Mouse (Mus musculus) spleen, adult 18-20 months (tissue): ENCODE results near the gene Ltbr.

Experiments
- DNase-seq, 2 experiments: peaks; one replicate each; pipeline ENCODE4 v3.0.0; 2022; ENCODE audit warnings: mixed read lengths in 2 of 2

Ltbr gene

GRCm38 (mm10) chr6:125313546-125314230 is at the start of gene Ltbr:
TSS of gene Ltbr (minus strand) at chr6:125313885.
- peak; percentile 36 to 57 for DNase-seq

- DNase-seq: no peak
Measured at GRCm38 (mm10) chr6:125363021-125363420, 49.3 kb upstream of the Ltbr start.

DNA sequence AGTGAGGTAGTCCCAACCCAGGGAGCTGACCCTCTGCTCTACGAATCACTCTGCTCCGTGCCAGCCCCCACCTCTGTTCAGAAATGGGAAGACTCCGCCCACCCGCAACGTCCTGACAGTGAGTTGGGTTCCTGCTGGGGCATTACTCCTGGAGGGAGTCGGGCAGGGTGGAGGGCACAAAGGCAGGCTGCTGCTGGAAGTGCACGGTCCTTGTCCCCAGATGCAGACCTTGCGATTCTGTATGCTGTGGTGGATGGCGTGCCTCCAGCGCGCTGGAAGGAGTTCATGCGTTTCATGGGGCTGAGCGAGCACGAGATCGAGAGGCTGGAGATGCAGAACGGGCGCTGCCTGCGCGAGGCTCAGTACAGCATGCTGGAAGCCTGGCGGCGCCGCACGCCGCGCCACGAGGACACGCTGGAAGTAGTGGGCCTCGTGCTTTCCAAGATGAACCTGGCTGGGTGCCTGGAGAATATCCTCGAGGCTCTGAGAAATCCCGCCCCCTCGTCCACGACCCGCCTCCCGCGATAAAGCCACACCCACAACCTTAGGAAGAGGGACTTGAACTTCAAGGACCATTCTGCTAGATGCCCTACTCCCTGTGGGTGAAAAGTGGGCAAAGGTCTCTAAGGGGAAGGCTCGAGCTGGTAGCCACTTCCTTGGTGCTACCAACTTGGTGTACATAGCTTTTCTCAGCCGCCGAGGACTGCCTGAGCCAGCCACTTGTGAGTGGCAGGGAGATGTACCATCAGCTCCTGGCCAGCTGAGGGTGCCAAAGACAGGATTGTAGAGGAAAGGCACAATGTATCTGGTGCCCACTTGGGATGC is 48.0 kb upstream of the Ltbr start:
- no peak for DNase-seq

- no peak for DNase-seq
Measured at GRCm38 (mm10) chr6:125360846-125361245, 47.2 kb upstream of the Ltbr start.

- no peak for DNase-seq
Measured at GRCm38 (mm10) chr6:125359999-125360398, 46.3 kb upstream of the Ltbr start.

DNA sequence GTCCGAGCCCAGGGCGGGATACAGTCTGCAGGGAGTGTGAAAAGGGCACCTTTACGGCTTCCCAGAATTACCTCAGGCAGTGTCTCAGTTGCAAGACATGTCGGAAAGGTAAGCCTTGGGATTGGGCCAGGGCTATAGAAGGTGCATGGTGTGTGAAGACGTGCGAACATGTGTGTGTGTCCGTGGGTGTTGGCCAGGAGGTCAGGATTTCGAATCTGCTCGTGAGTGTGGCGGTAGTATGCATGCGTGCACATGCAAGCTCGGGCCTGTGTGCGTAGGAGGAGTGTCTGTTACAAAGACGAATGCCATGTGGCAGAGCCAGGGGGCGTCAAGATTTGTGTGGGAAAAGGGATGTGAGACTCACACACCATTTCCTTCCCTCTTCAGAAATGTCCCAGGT is 43.6 kb upstream of the Ltbr start:
- no peak for DNase-seq

GRCm38 (mm10) chr6:125356264-125356663 is 42.6 kb upstream of the Ltbr start:
- no peak for DNase-seq

- no peak for DNase-seq
Measured at GRCm38 (mm10) chr6:125355197-125355741, 41.6 kb upstream of the Ltbr start.

- no peak for DNase-seq
Measured at GRCm38 (mm10) chr6:125354352-125355151, 40.9 kb upstream of the Ltbr start.

DNA sequence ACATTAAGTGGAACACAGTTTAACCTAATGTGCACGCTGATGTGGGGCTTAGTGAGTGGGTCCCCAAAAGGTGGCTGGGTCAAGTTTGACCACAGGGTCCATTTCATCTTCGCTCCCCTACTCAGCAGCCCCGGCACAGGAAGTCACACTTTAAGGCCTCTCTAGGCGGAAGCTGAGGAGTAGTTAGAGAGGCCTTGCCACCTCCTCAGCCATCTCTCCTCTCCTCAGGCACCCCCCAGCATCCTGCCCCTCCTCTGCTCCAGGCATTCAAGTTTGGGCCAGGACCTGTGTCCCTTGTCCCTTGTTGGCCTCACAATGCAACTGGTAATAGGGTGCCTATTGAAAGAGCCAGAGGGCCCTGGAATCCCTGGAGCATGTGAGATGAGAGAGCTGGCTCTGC is 40.0 kb upstream of the Ltbr start:
- no peak for DNase-seq

GRCm38 (mm10) chr6:125353221-125353620 is 39.5 kb upstream of the Ltbr start:
- no peak for DNase-seq

- no peak for DNase-seq
Measured at GRCm38 (mm10) chr6:125352811-125353210, 39.1 kb upstream of the Ltbr start.

DNA sequence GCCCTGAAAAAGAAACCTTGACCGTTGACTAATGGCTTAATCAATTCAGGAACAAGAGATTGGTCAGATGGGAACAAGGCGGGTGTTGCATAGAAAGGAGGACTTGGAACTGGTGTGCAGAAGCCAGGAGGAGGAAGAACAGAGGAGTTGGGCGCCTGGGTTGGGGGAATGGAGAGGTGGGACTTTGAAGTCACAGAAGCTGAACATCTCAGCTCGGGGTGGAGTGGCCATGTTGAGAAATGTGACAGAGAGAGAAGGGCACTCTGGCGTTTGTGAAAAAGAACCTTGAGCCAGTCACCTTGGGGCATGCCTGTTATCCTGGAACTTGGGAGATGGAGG is 38.3 kb upstream of the Ltbr start:
- DNase-seq: no peak

- no peak for DNase-seq
Measured at GRCm38 (mm10) chr6:125351368-125352045, 37.8 kb upstream of the Ltbr start.

GRCm38 (mm10) chr6:125350995-125351324 is 37.3 kb upstream of the Ltbr start:
- no peak for DNase-seq

DNA sequence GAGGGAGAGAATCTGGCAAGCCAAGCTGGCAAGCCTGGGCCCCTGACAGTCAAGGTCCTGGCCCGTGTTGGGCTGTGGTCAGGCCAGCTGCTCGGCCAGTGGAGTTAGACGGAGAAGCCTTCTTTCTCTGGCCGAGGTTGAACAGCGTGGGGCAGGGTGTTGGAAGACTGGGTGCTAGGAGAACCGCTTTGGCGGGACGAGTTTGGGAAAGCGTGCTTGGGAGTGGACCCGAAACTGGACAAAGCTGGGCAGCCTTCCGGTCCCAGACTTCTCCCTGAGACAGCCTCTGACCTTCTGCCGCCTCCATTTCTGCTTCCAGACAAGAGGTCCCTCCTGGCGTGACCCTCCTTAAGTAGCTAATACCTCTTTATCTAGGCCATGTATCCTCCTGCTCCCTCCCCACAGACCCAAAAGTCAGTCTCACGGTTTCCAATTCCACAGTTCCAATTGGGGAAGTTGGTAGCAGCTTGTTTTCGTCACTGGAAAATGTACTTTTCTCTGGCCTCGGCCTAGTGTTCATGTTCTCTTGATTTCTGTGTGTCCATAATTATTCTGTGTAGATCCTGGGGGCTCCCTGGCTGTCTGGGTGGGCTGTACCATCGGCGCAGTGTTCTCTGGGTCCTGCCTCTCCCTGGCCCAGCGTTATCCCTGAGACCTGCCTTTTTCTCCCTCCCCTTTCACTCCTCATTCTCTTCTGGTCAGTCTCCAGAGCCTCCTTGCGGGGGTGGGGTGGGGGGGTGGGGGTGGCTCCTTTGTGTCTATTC is 36.7 kb upstream of the Ltbr start:
- DNase-seq: no peak

GRCm38 (mm10) chr6:125349575-125350230 is 36.0 kb upstream of the Ltbr start:
- peak in 1 of 2 experiments; percentile 43 for DNase-seq

DNA sequence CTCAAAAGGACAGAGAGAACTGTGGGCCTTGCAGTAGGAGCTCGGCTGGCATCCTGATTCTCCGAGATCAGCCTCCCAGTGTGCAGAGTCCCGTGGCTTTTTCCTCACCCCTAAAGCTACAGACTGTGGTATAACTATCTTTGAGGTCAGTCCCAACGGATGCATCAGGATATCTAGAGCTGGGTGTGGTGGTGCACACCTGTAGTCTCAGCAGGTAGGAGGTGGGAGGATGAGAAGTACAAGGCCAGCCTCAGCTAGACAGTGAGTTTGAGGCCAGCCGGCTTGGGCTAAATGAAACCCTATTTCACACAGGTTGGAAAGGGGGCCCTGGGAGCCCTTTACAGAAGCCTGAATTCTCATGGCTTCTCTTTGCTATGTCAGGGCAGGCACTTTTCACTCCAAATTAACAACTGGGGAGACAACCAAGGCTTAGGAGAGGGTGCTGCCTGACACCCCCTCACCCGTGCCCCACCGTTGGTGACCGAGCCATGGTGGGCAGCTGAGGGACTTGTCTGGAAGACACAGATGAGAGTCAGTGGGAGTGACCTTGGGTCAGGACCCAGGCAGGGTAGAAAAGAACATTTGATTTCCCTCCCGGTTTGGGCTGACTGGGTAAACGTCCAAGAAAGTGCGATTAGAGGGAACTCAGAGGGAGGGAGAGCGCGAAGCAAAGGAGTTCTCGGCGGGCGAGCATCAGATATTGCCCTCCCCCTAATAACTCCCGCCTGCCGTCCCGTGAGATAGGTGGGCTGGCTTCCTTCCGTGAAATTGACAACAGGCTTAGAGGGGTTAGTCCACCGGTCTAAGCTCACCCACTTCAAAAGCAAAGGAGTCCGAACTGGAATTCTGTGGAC is 35.3 kb upstream of the Ltbr start, which contains the start of gene Tnfrsf1a:
TSS of gene Tnfrsf1a (plus strand) at position 642 of the 854 bp plus-strand sequence.
- no peak for DNase-seq

DNA sequence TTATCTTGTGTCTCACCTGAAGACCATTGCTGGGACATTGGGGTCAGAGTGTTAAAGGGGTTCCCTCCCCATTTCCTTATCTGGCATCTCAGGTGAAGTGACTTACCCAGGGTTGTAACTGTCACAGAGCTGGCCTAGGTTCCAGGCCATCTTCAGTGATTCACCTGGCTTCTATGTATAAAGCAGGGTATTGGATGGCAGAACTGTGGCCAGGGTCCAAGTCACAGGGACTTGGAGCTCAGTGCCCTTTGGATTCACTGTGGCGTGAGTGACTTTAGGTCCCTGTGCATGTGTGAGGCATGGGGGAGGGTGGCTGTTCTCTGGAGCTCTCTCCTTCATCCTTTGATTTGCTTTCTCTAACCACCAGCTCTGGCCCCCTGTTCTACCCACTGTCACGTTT is 32.3 kb upstream of the Ltbr start:
- DNase-seq: no peak

DNA sequence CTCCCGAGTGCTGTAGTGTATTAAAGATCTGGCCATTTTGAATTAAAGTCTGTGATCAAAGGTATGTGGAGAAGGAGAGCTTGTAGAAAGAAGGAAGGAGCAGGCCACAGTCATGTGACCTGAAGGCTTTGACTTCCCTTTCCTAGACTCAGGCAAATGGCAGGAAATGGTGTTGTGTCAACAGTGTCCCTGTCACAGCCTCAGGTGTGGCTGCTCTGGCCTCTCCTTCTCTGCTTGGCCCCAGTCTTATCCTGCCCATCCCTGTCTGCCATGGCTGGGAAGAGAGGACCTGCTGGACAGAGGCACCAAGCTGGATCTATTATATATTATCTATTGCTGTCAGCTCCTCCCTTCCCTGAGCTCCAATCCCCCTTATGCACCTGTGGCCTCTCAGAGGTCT is 31.9 kb upstream of the Ltbr start:
- no peak for DNase-seq
